Mouse (Mus musculus) ES-Bruce4 (cell line): ENCODE results near the gene Tead3. TPM values are rescaled to one million over a fixed set of nuclear protein-coding genes. Genes with fewer than 3 reads are reported as not detected.

Source experiments
- H3K27ac ChIP-seq: 2 replicates; pipeline ENCODE4 v1.5.1; 2012; ENCODE audit warnings: low read length, inconsistent platforms; ENCODE audit not compliant: insufficient read depth
- H3K27me3 ChIP-seq: 2 replicates; pipeline ENCODE4 v1.6.1; 2012; ENCODE audit warnings: mild to moderate bottlenecking, low read length, inconsistent platforms; ENCODE audit not compliant: control insufficient read depth, poor library complexity, insufficient read depth, severe bottlenecking
- H3K36me3 ChIP-seq: 2 replicates; pipeline ENCODE4 v1.6.1; 2012; ENCODE audit warnings: inconsistent platforms, mild to moderate bottlenecking, low read length, moderate library complexity; ENCODE audit not compliant: control insufficient read depth, poor library complexity, insufficient read depth, severe bottlenecking
- H3K4me1 ChIP-seq: one replicate; pipeline ENCODE4 v1.8.1; 2011; ENCODE audit warnings: low read length; ENCODE audit not compliant: control insufficient read depth, insufficient read depth
- H3K4me3 ChIP-seq: 2 replicates; pipeline ENCODE4 v1.5.1; 2011; ENCODE audit warnings: low read depth, mild to moderate bottlenecking, low read length
- H3K9ac ChIP-seq: 2 replicates; pipeline ENCODE4 v1.6.1; 2012; ENCODE audit warnings: low read depth, mild to moderate bottlenecking, inconsistent platforms; ENCODE audit not compliant: poor library complexity, severe bottlenecking
- H3K9me3 ChIP-seq: replicated peaks from 2 replicates; pipeline ENCODE4 v1.6.1; 2012; ENCODE audit warnings: mild to moderate bottlenecking, low read length, inconsistent platforms; ENCODE audit not compliant: control insufficient read depth, poor library complexity, insufficient read depth, severe bottlenecking
- CTCF ChIP-seq: IDR thresholded peaks from one replicate; pipeline ENCODE4 v1.8.1; 2011; ENCODE audit warnings: low read depth, low read length
- EP300 ChIP-seq: IDR thresholded peaks from 2 replicates; pipeline ENCODE4 v1.6.1; 2011; ENCODE audit warnings: low read depth, low read length; ENCODE audit not compliant: insufficient read depth
- POLR2A ChIP-seq: IDR thresholded peaks from one replicate; pipeline ENCODE4 v1.8.1; 2011; ENCODE audit warnings: low read length; ENCODE audit not compliant: insufficient read depth
- polyA plus RNA-seq: library from polyadenylated mRNA; stranded (reverse); fragments of >200 nt; gene quantifications from 2 replicates; pipeline ENCODE4 v1.2.4, GENCODE M21; 2011; ENCODE audit warnings: low read depth; ENCODE audit not compliant: missing spikeins, insufficient read depth, insufficient read length

Tead3 gene
- polyA plus RNA-seq, 1 experiment: 31.9 TPM

DNA sequence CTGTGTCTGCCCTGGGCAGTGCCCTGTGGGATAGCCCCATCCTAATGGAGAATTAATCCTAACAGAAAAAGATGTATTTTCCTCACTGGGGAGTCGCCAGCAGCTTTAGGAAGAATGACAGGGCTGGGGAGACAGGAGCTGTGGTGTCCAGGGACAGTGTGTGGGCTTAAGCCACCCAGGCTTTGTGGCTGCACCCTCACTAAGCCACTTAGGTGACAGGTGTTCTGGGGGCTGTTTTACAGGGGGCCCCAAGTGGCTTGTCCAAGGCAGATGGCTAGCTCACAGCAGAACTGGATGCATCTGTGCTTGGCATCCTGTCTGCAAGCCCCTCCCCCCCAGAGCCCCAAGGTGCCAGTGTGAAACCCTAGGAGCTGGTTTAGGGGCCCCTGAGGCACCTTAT is 21.3 kb upstream of the Tead3 start:
- TF ChIP-seq CTCF (no peak), POLR2A (no peak), EP300 (no peak)
- Histone ChIP-seq H3K9ac (no peak overlapping the region), H3K27ac (no peak overlapping the region), H3K36me3 (no peaks in the 10 kb centered on the region), H3K4me3 (no peak overlapping the region), H3K4me1 (peaks cover 2% of the 10 kb centered on the region), H3K9me3 (no peaks in the 10 kb centered on the region), H3K27me3 (no peaks in the 10 kb centered on the region)

DNA sequence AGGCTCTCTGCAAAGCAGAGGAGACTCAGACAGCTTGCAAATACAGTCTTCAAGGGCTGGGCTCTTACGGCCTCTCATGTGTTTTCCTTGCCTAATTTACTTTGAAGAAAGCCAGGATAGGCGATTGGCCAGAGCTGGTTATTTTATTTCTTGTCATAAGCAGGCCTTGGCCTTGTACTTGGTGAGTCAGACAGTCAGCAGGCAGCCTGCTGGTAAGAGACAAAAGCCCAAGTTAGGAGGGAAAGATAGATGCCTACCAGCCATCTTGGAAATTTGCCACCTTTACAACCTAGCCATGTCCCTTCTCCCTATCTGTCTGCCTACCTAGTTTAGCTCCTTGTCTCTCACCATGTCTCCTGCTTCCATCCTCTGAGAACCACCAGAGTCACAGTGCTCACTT is 20.7 kb upstream of the Tead3 start:
- no peak overlapping the region for H3K9ac ChIP-seq
- peaks cover 2% of the 10 kb centered on the region for H3K4me1 ChIP-seq
- no peak for TF ChIP-seq EP300
- TF ChIP-seq CTCF: no peak
- no peak for TF ChIP-seq POLR2A
- H3K9me3 ChIP-seq: no peaks in the 10 kb centered on the region
- H3K36me3 ChIP-seq: no peaks in the 10 kb centered on the region
- no peak overlapping the region for H3K27ac ChIP-seq
- H3K27me3 ChIP-seq: no peaks in the 10 kb centered on the region
- no peak overlapping the region for H3K4me3 ChIP-seq

DNA sequence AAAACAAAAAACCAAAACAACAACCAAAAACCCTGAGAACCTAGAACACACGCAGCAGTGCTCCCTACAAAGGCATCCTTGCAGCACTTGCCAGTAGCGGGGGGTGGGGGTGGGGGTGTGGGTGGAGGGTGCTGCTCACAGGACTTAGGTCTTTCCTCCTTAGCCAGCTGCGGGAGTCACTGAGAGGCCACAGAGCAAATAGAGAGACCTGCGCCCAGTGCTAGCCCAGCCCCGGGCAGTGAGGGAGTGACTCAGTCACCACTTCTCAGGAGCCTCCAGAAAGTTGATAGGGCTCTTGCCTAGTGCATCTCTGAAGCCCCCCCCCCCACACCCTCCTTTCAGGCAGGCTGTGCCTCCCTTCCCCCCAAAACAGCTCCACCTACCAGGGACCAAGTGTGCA is 18.4 kb upstream of the Tead3 start:
- Histone ChIP-seq H3K9me3 (no peaks in the 10 kb centered on the region), H3K4me3 (no peak overlapping the region), H3K27ac (no peak overlapping the region), H3K36me3 (no peaks in the 10 kb centered on the region), H3K9ac (no peak overlapping the region), H3K27me3 (0 out of 2 replicates have a peak, but pooled peaks cover 6% of the 10 kb centered on the region), H3K4me1 (no peaks in the 10 kb centered on the region)
- TF ChIP-seq CTCF (no peak), POLR2A (no peak), EP300 (no peak)

DNA sequence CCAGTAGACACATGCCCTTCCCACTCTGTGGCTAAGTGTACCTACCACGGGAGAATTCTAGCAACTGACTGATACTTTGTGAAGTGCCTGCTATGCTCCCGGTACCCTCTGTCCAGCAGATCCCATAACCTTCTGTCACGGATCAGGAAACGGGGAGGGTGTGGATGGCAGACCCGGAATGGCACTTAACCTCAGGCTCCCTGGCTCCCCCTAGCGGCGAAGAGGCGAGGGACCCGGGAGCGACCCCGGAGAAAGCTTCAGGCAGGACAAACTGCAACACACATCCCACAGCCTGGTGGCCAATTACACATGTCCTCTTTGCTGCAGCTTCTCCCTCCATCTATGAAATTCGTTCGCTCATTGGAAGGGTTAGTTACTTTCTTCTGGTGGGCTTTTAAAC is 17.8 kb upstream of the Tead3 start:
- H3K4me1 ChIP-seq: no peaks in the 10 kb centered on the region
- no peaks in the 10 kb centered on the region for H3K36me3 ChIP-seq
- peak; percentile 92 for TF ChIP-seq CTCF
- 0 out of 2 replicates have a peak, but pooled peaks have one; percentile 23 for TF ChIP-seq EP300
- TF ChIP-seq POLR2A: no peak
- H3K9ac ChIP-seq: no peak overlapping the region
- H3K4me3 ChIP-seq: no peak overlapping the region
- H3K9me3 ChIP-seq: no peaks in the 10 kb centered on the region
- H3K27ac ChIP-seq: no peak overlapping the region
- H3K27me3 ChIP-seq: 0 out of 2 replicates have a peak, but pooled peaks cover 6% of the 10 kb centered on the region

DNA sequence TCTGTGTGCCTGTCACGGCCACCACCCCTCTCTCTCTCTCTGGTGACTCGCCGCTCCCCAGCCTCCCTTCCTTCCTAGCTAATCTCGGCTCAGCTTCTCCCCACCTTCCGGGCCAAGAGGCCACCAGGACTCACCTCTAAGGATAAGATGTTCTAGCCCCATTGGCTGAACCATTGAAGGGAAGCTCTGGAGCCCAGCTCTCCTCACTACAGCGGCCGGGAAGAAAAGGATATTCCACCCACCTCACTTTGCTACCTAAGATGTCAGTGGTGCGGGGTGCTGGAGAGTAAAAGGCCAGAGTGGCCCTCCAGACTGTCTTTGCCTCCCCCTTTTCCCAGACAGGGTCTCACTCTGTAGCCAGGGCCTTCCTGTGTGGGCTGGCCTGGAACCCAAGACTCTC is 14.5 kb upstream of the Tead3 start, which contains the start of gene Tulp1:
Gene Tulp1, minus strand, starts transcription at position 101 of the 400 bp plus-strand sequence.
- H3K36me3 ChIP-seq: no peaks in the 10 kb centered on the region
- H3K4me3 ChIP-seq: peak within 1 kb of the TSS; percentile 42
- H3K4me1 ChIP-seq: peaks cover 2% of the 10 kb centered on the region
- 0 out of 2 replicates have a peak, but pooled peaks cover 6% of the 10 kb centered on the region for H3K27me3 ChIP-seq
- no peak within 1 kb of the TSS for H3K27ac ChIP-seq
- TF ChIP-seq EP300 (no peak), POLR2A (no peak), CTCF (no peak)
- no peaks in the 10 kb centered on the region for H3K9me3 ChIP-seq
- peak within 1 kb of the TSS; percentile 58 for H3K9ac ChIP-seq

DNA sequence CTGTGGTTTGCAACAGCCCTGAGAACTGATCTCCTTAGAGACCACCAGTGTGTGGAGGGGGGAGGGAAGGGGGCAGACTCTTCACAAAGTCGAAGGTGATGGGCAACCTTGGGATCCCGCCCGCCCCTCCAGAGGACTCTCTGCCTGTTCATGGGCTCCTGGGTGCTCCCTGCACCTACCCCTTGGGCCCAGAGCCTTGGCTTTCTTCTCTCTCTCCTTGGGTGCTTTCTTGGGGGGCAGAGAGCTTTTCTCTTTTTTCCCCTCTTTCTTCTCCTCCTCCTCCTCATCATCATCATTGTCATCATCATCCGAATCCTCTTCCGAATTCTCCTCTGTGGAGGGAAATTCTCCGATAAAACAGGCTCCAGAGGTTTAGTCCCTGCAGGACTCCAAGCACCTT is 12.9 kb upstream of the Tead3 start:
- peaks cover 2% of the 10 kb centered on the region for H3K4me1 ChIP-seq
- H3K9me3 ChIP-seq: no peaks in the 10 kb centered on the region
- H3K27ac ChIP-seq: no peak overlapping the region
- H3K36me3 ChIP-seq: no peaks in the 10 kb centered on the region
- H3K27me3 ChIP-seq: 0 out of 2 replicates have a peak, but pooled peaks cover 6% of the 10 kb centered on the region
- H3K9ac ChIP-seq: peak overlapping the region; percentile 35; the same call in 1 of the 2 replicates
- TF ChIP-seq EP300 (no peak), CTCF (no peak), POLR2A (no peak)
- peak overlapping the region; percentile 42; the same call in 1 of the 2 replicates for H3K4me3 ChIP-seq
